Mouse (Mus musculus): ENCODE results near the gene Ifngr1.

DNA sequence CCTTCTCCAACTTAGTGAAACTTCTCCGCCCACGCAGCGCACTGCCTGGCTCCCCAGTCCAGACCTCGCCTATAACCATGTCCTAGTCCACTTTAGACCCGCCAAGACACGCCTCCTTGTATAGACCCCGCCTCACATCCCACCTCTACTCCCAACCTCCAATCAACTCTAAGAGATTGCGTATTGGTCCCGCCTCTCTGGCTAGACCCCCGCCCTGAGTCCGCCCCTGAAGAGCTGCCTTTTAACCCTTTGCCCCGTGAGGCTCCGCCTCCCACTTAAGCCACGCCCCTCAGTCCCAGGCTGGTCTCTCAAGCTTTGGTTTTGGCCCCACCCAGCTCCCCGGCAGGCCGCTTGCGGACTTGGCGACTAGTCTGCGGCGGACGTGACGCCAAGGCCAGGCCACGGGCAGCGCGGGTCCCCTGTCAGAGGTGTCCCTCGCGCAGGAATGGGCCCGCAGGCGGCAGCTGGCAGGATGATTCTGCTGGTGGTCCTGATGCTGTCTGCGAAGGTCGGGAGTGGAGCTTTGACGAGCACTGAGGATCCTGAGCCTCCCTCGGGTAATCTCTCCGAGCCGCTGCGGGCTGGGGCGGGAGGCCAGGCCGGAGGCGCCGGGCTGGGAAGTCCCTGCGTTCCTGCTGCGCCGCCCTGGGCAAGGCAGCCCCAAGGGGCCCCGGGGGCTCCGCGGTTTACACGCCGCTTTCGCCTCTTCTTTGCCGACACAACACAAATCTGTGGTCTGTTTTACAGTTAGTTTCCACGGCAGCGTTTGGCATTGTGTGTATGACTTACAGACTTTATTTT is at the start of gene Ifngr1:
- TF ChIP-seq CTCF (IDR thresholded peaks at IDR 0.05; ENCODE audit: insufficient read depth, low read length) = no peak
- TF ChIP-seq POLR2A (IDR thresholded peaks at IDR 0.05; ENCODE audit: borderline replicate concordance, extremely low read depth, low read depth, low read length) = peak; percentile 96

Measured in lung, adult 2 months (tissue).